8 mouse cellular contexts compared by ENCODE assay signal in genomic region chr15:102326022-102326576, GRCm38 (mm10). TPM values are rescaled to one million over a fixed set of nuclear protein-coding genes. Genes with fewer than 3 reads are reported as not detected.
DNase-seq lines count a peak whose midpoint lies in the region; ATAC-seq and TF ChIP-seq lines count a peak whose summit lies in the region.

Gene Pfdn5, plus strand, starts transcription at chr15:102326116.

- H3K4me3 ChIP-seq in layer of hippocampus, adult 2 months, result peak within 1 kb of the TSS; percentile 71
- H3K4me3 ChIP-seq in lung, embryonic 14.5 days (ENCODE audit: low read depth, low read length), result peak within 1 kb of the TSS; percentile 84

- DNase-seq in MEL-GATA-1-ER (ENCODE audit: extremely low read depth, low read depth), result peak; percentile 86
- DNase-seq in cerebellum, adult 8-10 months, result peak; percentile 86
- DNase-seq in forelimb bud, embryonic 11.5 days (ENCODE audit: low read depth, low spot score), result peak; percentile 71
- peak; percentile 86 for DNase-seq in heart, postnatal 4 days
- peak; percentile 88 to 90 for DNase-seq in layer of hippocampus, adult 2 months (ENCODE audit: low spot score in 2 of 2)
- peak; percentile 91 for DNase-seq in lung, embryonic 14.5 days
- DNase-seq in testis, postnatal 14 days (ENCODE audit: low spot score), result peak; percentile 90

- H3K4me2 ChIP-seq in lung, embryonic 14.5 days, result peak within 1 kb of the TSS; percentile 90

- no peaks in the 10 kb centered on the region for H3K9me3 ChIP-seq in lung, embryonic 14.5 days (ENCODE audit: low read depth, low read length)

- H3K27me3 ChIP-seq in lung, embryonic 14.5 days (ENCODE audit: insufficient read depth, low read length), result no peaks in the 10 kb centered on the region

- TF ChIP-seq CTCF in layer of hippocampus, adult 2 months (conservative IDR thresholded peaks at IDR 0.05), result peak; percentile 77
- TF ChIP-seq CTCF in lung, embryonic 14.5 days (IDR thresholded peaks at IDR 0.05; ENCODE audit: low read depth), result peak; percentile 60

- H3K27ac ChIP-seq in layer of hippocampus, adult 2 months, result peak within 1 kb of the TSS; percentile 87
- peak within 1 kb of the TSS; percentile 76 for H3K27ac ChIP-seq in lung, embryonic 14.5 days (ENCODE audit: low read depth)

- peaks cover 5% of the 10 kb centered on the region; the same call in 1 of the 2 replicates for H3K4me1 ChIP-seq in lung, embryonic 14.5 days (ENCODE audit: insufficient read depth)

- under 1% methylated on average over 40 of the region's 40 CpGs for WGBS in lung, embryonic 14.5 days

- ATAC-seq in lung, embryonic 14.5 days (ENCODE audit: insufficient read depth), result peak; percentile 90
- peak; percentile 98 for ATAC-seq in neutrophil, adult 5-6 weeks (ENCODE audit: extremely low read depth, insufficient number of reproducible peaks, low FRiP score, poor library complexity, severe bottlenecking)

- peak within 1 kb of the TSS; percentile 82 for H3K9ac ChIP-seq in lung, embryonic 14.5 days

- H3K36me3 ChIP-seq in lung, embryonic 14.5 days (ENCODE audit: insufficient read depth), result peaks cover 69% of the 10 kb centered on the region

RNA-seq across cellular contexts. Expression of gene Pfdn5, which starts in this region (rescaled TPM):
- 100 to 1,000 TPM; 334 to 351 TPM for total RNA-seq in heart, postnatal 4 days (2021)
- 100 to 1,000 TPM; 433 to 437 TPM for total RNA-seq in layer of hippocampus, adult 2 months (2021)
- 477 and 511 TPM in 2 replicates for polyA plus RNA-seq in lung, embryonic 14.5 days (2014; fragmentation: Nextera tagmentation; extraction: Ambion mirVana)
- 495 and 562 TPM in 2 replicates for total RNA-seq in neutrophil, adult 5-6 weeks (2017)

Comparison
In these comparisons a context has a peak if more than half of its experiments do, and no peak if none do; other contexts are left out.
1. Peak in every context shown above with its lines: DNase-seq, ATAC-seq, H3K4me3 ChIP-seq and H3K27ac ChIP-seq.